Mouse (Mus musculus) right cerebral cortex, postnatal 10 days (tissue): ENCODE results near the gene Nhlrc4.
A peak's percentile ranks its signal among the peaks of the same experiment; 100 is the strongest.

Experiments used
- DNase-seq, 2 experiments: peaks; one replicate each; pipeline ENCODE4 v3.0.0; 2021; ENCODE audit warnings: low spot score in 2 of 2

Gene Nhlrc4

GRCm38 (mm10) chr17:25944366-25945163, at the start of gene Nhlrc4, which contains the start of gene Pigq:
Nhlrc4 (minus strand) TSS chr17:25944961.
Pigq (minus strand) TSS chr17:25944936.
- no peak for DNase-seq

DNA sequence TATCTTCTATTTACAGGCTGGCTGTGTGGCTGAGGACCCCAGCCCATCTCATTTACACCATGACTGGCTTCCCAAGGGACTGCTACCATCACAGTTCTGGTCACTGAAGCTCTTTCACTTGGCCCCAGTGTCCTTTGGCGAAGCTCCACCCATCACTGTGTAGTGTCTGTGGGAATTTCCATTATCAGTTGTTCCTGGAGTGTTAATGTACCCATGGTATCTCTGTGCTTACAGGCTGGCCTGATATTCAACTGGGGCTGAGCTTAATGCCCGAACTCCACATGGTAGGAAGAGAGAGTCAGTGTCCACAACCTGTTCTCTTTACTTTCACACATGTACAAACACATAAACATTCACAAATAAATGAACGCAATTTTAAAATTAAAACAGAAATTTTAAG, 48.7 kb upstream of the Nhlrc4 start:
- DNase-seq, result no peak

- no peak for DNase-seq
Observed at GRCm38 (mm10) chr17:25992274-25992673, 47.5 kb upstream of the Nhlrc4 start.

GRCm38 (mm10) chr17:25990331-25990730, 45.6 kb upstream of the Nhlrc4 start:
- no peak for DNase-seq

DNA sequence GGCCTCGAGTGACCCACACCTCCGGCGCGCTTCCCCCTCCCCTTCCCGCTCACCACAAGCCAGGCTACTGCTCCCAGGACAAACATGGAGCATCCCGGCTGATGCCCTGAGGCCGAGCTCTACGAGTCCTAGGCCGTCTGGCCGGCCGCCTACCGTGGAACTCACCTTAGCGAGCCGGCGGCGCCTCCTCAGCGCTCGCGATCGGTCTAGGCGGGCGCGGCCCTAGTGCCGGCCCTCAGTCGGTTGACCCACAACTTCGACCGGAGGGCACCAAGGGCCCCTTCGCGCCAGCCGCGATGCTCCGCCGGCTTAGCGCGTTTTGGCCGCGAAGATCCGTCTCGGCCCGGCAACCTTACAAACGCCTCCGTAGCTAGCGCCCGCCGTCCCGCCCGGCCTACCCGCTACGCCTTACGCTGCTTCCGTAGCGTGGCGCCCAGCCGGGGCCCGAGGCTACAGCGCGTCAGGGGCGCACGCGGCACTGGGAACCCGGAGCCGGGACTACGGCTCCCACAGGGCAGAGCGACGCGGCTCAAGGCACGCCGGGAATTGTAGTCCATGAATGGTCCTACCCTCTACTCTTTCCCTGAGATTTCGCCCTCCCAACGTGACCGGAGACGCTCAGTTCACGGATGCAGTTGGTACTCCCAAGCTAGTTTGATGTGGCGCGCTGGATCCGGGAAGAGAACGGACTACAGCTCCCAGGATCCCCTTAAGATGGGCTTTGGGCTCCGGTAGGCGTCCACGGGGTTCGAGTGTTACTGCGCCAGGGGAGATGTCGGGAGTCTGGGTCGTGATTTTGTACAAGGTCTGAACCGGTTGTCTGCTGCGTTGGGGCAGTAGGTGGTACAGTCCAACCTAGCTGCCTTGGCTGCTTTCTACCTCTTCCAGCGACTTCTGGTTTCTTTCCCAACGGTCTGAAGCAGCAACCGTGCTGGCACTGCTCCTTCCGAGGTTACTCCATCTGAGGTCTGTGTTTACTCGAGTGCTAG, 40.8 kb upstream of the Nhlrc4 start, which contains the start of gene Capn15:
Gene Capn15 (minus strand): TSS at position 491 of the 989 bp plus-strand sequence.
- DNase-seq, result peak; percentile 96 to 97

- peak in 1 of 2 experiments; percentile 43 for DNase-seq
Observed at GRCm38 (mm10) chr17:25984556-25985305, 40.0 kb upstream of the Nhlrc4 start.

- DNase-seq, result no peak
Observed at GRCm38 (mm10) chr17:25984066-25984465, 39.3 kb upstream of the Nhlrc4 start.

GRCm38 (mm10) chr17:25982913-25983312, 38.2 kb upstream of the Nhlrc4 start:
- no peak for DNase-seq

- no peak for DNase-seq
Observed at GRCm38 (mm10) chr17:25980854-25981253, 36.1 kb upstream of the Nhlrc4 start.

- DNase-seq, result no peak
Observed at GRCm38 (mm10) chr17:25979829-25980738, 35.3 kb upstream of the Nhlrc4 start.

GRCm38 (mm10) chr17:25970954-25971707, 26.4 kb upstream of the Nhlrc4 start:
- DNase-seq, result no peak

- DNase-seq, result no peak
Observed at GRCm38 (mm10) chr17:25970448-25970847, 25.7 kb upstream of the Nhlrc4 start.

GRCm38 (mm10) chr17:25968176-25968575, 23.4 kb upstream of the Nhlrc4 start:
- DNase-seq, result no peak

DNA sequence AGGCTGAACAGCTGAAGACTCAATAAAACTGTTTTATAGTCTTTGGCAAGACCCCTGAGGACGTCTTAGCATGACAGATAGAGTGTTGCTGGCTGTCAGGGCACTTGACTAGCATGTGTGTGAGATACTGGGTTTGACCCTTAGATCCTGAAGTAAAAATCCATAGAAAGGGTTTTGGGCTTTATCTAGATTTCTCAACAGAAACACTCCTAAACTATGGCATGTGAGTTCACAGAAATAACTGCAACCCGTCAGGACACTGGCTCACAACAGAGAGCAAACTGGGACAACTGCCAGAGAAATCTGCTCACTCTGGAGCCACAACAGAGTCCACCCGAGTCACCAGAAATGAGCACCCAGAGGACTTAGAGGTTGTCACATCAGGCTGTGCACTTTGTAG, 22.9 kb upstream of the Nhlrc4 start:
- DNase-seq, result no peak

DNA sequence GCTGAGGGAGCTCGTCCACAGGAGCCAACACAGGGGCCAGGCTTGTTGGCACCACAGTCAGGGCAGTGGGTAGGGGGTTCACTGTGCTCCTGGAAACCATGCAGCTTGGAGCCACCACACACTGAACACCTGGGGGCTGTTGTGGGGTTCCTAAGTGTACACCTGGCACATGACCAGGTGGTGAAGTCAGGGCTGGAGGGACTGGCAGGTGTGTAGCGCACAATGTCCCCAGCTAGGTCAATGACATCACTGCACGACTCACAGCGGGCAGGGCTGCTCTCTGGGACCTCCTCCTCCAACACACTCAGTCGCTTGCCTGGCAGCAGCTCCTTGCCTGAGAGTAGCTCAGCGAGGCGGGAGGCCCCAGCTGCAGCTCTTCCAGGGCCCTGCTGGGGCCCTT, 19.5 kb upstream of the Nhlrc4 start:
- no peak for DNase-seq

DNA sequence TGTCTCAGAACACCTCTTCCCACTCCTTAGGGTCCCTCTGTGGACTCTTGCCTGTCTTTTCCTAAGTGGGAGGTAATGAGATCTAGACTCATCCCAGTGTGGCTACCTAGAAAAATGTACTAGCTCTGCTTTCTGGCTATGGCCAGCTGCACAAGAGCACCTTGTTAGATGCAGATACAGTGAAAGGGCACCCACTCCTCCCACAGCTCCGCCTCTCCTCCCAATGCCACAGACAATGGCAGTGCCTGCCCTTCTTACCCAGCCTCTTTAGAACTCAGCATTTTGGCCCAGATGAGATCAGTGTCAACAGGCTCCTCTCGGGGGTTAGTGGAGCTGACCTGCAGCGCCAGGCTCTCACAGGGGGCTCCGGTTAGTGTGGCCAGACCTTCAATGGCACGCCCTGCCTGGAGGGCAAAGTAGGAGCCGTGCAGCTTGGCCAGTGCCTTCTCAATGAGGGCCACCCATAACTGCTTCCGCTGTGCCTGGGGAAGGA, 17.7 kb upstream of the Nhlrc4 start:
- DNase-seq, result no peak

DNA sequence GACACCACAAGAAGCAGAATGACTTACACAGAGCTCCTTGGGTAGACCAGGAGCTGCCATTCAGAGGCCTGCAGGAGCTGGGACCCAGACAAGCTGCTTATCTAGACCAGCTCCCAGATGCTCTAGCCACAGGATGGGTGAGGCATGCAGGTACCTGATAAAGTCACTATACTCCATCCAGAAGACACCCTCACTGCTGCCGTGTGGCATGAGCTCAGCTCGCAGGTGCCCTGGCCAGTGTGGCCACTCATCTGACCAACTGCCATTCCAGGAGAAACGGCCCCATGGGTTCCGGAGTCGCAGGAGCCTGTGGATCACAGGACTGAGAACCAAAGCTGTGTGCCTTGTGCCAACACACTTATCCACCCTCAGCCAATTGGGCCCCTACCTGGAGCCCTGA, 16.8 kb upstream of the Nhlrc4 start:
- DNase-seq, result no peak

- DNase-seq, result no peak
Observed at GRCm38 (mm10) chr17:25959630-25960467, 15.1 kb upstream of the Nhlrc4 start.
